Mouse (Mus musculus) urinary bladder, postnatal 4 days (tissue): ENCODE data around the gene Sbp.
A peak's percentile ranks its signal among the peaks of the same experiment; 100 is the strongest.

ENCODE experiments used
- DNase-seq, 2 experiments: peaks; one replicate each; pipeline ENCODE4 v3.0.0; 2021 to 2022; ENCODE audit warnings: low spot score in 2 of 2

Gene Sbp

GRCm38 (mm10) chr17:23992789-23993553 is 51.5 kb downstream of the Sbp start:
- DNase-seq = no peak

- DNase-seq = peak; percentile 87 to 97
Observed at GRCm38 (mm10) chr17:23993559-23994428, 52.3 kb downstream of the Sbp start.

GRCm38 (mm10) chr17:23994667-23995066 is 53.2 kb downstream of the Sbp start:
- no peak for DNase-seq
